Mouse (Mus musculus): ENCODE data around the gene Grk2. TPM values are rescaled to one million over a fixed set of nuclear protein-coding genes. Genes with fewer than 3 reads are reported as not detected.
"Not testable (repeated sequence)": the region's sequence is repeated elsewhere in the genome, so short reads cannot be mapped to it uniquely, and the experiment has no call there.

Grk2 gene
- polyA plus RNA-seq, 1 experiment = 541 TPM

DNA sequence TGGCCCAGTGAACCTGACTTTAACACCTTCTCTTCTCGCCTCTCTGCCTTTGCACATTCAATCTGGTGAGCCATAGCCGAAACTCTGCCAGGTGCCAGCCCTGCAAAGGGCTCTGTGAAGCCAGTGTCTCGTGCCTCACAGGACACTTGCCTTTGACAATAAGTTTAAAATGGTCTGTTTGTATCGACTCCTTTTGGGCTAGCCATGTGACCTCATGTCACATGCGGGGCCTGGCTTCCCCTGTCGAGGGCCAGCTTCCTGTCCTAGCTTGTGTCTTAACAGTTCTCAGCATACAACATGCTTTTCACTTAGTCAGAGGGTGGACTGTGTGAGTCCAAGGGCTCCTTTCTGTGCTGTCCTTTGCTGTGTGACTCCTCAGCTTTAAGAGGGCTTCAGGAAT is 43.3 kb downstream of the Grk2 start:
- TF ChIP-seq FLI1 (IDR thresholded peaks at IDR 0.05; ENCODE audit: low read length) (no peak), GATA1 (IDR thresholded peaks at IDR 0.05; ENCODE audit: borderline replicate concordance, low read length) (no peak)

GRCm38 (mm10) chr19:4261038-4261698 is 44.9 kb downstream of the Grk2 start:
- TF ChIP-seq FLI1 (IDR thresholded peaks at IDR 0.05; ENCODE audit: low read length) (no peak), GATA1 (IDR thresholded peaks at IDR 0.05; ENCODE audit: borderline replicate concordance, low read length) (no peak)
- no peak overlapping the region for H3K4me3 ChIP-seq (replicated peaks)
- peaks cover under 1% of the 10 kb centered on the region for H3K27me3 ChIP-seq (replicated peaks)
- H3K9me3 ChIP-seq = no peaks in the 10 kb centered on the region
- peaks cover 58% of the 10 kb centered on the region for H3K4me1 ChIP-seq
- H3K36me3 ChIP-seq (replicated peaks; ENCODE audit: low read length) = peaks cover 50% of the 10 kb centered on the region

More for the DNA sequence above, 43.3 kb downstream of the Grk2 start:
- Histone ChIP-seq H3K9me3 (no peaks in the 10 kb centered on the region), H3K4me3 (replicated peaks) (peak overlapping the region; percentile 9), H3K36me3 (replicated peaks; ENCODE audit: low read length) (peaks cover 64% of the 10 kb centered on the region), H3K4me1 (peaks cover 47% of the 10 kb centered on the region), H3K27me3 (replicated peaks) (peaks cover 2% of the 10 kb centered on the region)

DNA sequence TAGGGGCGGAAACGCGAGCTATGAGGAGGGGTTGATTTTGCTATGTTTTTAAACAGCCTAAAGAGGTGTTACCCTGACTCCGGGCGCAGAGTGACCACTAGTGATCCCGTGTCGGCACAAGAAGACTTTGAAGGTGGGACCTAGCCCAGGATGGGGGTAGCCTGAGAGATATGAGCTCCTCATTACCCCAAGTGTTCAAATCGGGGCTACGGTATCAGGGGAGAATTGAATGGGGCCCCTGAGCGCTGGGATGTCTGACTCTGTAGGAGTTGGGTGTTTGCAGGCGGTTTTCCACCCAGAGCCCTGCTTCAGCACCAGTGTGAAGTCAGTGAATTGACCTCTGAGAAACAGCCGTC is 48.1 kb downstream of the Grk2 start:
- Histone ChIP-seq H3K9me3 (no peaks in the 10 kb centered on the region), H3K4me3 (replicated peaks) (peak overlapping the region; percentile 96), H3K27me3 (replicated peaks) (peaks cover 7% of the 10 kb centered on the region), H3K4me1 (peaks cover 48% of the 10 kb centered on the region), H3K36me3 (replicated peaks; ENCODE audit: low read length) (peaks cover 17% of the 10 kb centered on the region)
- TF ChIP-seq GATA1 (IDR thresholded peaks at IDR 0.05; ENCODE audit: borderline replicate concordance, low read length) (no peak), FLI1 (IDR thresholded peaks at IDR 0.05; ENCODE audit: low read length) (no peak)

DNA sequence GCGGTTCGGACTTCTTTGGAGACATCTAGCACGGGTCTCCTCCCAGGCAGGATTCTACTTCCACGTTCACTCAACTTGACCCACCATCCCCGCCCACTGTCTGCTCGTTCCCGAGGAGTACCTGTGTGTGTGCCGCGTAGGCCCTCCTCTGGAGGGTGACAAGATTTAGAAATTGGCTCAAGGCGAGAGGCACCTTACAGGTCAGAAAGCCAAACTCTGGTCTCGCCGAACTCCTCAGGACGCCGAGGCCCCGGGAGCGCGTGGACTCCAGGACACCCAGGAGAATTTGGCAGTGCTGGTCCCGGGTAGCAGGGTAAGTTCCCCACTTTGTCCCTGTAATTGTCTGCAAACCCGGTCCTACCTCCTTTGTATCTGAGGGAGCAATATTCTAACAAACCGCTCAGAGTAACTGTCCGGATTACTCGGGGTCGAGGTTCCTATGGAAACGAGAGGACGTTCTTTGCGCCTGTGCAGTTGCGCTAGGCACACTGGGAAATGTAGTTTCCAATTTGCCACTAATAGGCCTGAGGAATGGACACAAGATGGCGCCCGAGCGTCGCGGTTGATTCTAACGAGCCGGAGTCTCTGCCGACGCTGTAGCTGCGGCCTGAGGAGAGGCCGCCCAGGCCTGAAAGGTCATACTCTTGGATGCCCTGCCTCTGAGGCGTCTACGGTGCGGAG is 48.7 kb downstream of the Grk2 start:
- Histone ChIP-seq H3K9me3 (no peaks in the 10 kb centered on the region), H3K4me1 (peaks cover 48% of the 10 kb centered on the region)

DNA sequence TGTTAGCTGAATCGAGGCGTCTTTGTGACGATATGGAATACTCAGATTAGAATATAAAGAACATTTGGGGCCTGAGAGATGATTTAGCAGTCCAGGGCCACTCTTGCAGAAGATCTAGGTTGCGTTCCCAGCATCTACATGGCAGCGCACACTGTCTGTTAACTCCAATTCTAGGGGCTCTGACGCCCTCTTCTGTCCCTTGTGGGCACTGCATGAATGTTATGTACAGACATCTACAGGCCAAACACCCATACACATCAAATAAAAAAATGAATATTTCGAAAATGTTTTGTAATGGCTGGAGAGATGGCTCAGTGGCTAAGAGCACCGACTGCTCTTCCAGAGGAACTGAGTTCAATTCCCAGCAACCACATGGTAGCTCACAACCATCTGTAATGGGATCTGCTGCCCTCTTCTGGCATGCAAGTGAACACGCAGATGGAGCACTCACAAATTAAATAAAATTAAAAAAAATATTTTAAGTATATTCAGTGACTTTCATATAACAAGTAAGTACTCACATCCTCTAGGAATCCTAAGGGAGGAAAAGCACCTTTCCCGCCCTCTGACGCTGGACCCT is 50.3 kb downstream of the Grk2 start:
- Histone ChIP-seq H3K4me1 (peaks cover 34% of the 10 kb centered on the region), H3K27me3 (replicated peaks) (peaks cover 9% of the 10 kb centered on the region), H3K36me3 (replicated peaks; ENCODE audit: low read length) (no peaks in the 10 kb centered on the region), H3K4me3 (replicated peaks) (no peak overlapping the region), H3K9me3 (no peaks in the 10 kb centered on the region)
- TF ChIP-seq FLI1 (IDR thresholded peaks at IDR 0.05; ENCODE audit: low read length) = no peak
- no peak for TF ChIP-seq GATA1 (IDR thresholded peaks at IDR 0.05; ENCODE audit: borderline replicate concordance, low read length)

More for the DNA sequence above, 48.7 kb downstream of the Grk2 start:
- Histone ChIP-seq H3K36me3 (replicated peaks; ENCODE audit: low read length) (peaks cover 12% of the 10 kb centered on the region), H3K27me3 (replicated peaks) (peaks cover 9% of the 10 kb centered on the region), H3K4me3 (replicated peaks) (peak overlapping the region; percentile 96)
- TF ChIP-seq FLI1 (IDR thresholded peaks at IDR 0.05; ENCODE audit: low read length) (no peak), GATA1 (IDR thresholded peaks at IDR 0.05; ENCODE audit: borderline replicate concordance, low read length) (no peak)

DNA sequence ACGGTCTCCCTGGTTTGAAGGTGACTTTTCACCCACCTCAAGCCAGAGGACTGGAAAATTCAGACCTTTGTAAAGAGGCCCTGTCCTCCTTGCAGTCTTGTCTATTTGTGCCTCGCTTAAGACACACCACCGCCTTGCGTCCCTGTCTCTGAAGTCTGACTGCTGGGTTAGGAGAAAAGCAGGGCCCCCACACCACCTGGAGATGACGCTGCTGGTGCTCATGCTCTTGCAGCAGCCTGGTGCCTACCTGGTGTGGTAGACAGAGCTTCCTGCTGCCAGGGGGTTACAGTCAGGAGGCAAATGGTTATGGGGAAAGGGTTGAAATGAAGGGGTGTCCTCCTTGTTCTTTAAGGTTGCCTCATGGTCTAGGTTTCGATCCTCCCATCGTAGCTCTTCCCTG is 51.8 kb downstream of the Grk2 start:
- Histone ChIP-seq H3K9me3 (no peaks in the 10 kb centered on the region), H3K4me3 (replicated peaks) (no peak overlapping the region), H3K27me3 (replicated peaks) (peaks cover 9% of the 10 kb centered on the region), H3K36me3 (replicated peaks; ENCODE audit: low read length) (no peaks in the 10 kb centered on the region), H3K4me1 (peaks cover 27% of the 10 kb centered on the region)
- no peak for TF ChIP-seq FLI1 (IDR thresholded peaks at IDR 0.05; ENCODE audit: low read length)
- TF ChIP-seq GATA1 (IDR thresholded peaks at IDR 0.05; ENCODE audit: borderline replicate concordance, low read length) = no peak

DNA sequence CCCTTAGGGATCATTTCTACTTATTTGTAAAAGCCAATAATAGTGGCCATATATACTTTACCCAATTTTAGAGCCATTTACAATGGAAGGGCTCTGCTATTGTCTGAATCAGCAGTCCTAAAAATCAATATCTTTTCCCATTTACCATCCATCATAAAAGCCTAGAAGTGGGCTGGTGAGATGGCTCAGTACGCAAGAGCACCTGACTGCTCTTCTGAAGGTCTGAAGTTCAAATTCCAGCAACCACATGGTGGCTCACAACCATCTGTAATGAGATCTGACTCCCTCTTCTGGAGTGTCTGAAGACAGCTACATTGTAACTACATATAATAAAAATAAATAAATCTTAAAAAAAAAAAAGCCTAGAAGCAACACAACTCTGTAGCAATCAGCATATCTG is 57.3 kb downstream of the Grk2 start:
- H3K4me3 ChIP-seq (replicated peaks); H3K27me3 ChIP-seq (replicated peaks); H3K36me3 ChIP-seq (replicated peaks; ENCODE audit: low read length); H3K9me3 ChIP-seq: not testable (repeated sequence)
- H3K4me1 ChIP-seq = peaks cover 21% of the 10 kb centered on the region

DNA sequence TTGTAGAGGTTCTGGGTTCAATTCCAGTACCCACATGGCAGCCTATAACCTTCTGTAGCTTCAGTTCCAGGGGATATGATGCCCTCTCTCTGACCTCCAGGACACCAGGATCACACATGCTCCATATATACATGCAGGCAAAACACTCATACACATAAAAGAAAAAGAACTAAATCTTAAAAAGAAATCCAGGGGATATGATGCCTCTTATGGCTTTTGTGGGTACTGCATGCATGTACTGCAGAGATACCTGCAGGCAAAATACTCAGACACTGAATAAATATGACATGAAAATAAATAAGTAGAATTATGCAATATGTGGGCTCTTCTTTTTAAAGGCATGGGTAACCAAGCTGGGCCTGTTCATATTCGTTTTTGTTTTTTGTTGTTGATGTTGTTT is 59.0 kb downstream of the Grk2 start:
- peaks cover 17% of the 10 kb centered on the region for H3K4me1 ChIP-seq
- H3K9me3 ChIP-seq = no peaks in the 10 kb centered on the region
- no peak overlapping the region for H3K4me3 ChIP-seq (replicated peaks)
- no peaks in the 10 kb centered on the region for H3K36me3 ChIP-seq (replicated peaks; ENCODE audit: low read length)
- no peaks in the 10 kb centered on the region for H3K27me3 ChIP-seq (replicated peaks)
- TF ChIP-seq GATA1 (IDR thresholded peaks at IDR 0.05; ENCODE audit: borderline replicate concordance, low read length) (no peak), FLI1 (IDR thresholded peaks at IDR 0.05; ENCODE audit: low read length) (no peak)

GRCm38 (mm10) chr19:4244775-4245174 is 61.2 kb downstream of the Grk2 start:
- Histone ChIP-seq H3K36me3 (replicated peaks; ENCODE audit: low read length) (no peaks in the 10 kb centered on the region), H3K9me3 (no peaks in the 10 kb centered on the region), H3K4me3 (replicated peaks) (no peak overlapping the region), H3K27me3 (replicated peaks) (peaks cover 11% of the 10 kb centered on the region), H3K4me1 (peaks cover 18% of the 10 kb centered on the region)
- no peak for TF ChIP-seq FLI1 (IDR thresholded peaks at IDR 0.05; ENCODE audit: low read length)
- TF ChIP-seq GATA1 (IDR thresholded peaks at IDR 0.05; ENCODE audit: borderline replicate concordance, low read length) = no peak

DNA sequence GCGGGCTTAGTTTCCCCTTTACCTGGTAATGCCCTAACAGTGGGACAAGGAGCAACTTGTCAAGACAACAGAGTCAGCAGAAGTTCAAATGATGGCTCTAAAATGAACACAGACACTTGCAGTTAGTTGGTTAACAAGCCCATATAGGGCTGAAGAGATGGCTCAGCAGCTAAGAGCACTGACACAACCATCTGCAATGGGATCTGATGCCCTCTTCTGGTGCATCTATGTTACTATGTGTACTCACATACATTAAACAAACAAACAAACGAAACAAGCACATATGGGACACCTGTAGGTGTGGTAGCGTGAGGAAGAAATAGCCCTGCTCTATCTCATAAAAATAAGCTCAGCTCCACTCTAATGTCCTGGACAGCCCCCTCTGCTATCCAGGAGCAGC is 63.6 kb downstream of the Grk2 start:
- H3K9me3 ChIP-seq = peaks cover 2% of the 10 kb centered on the region; the same call in 1 of the 2 replicates
- peaks cover 18% of the 10 kb centered on the region for H3K27me3 ChIP-seq (replicated peaks)
- H3K4me3 ChIP-seq (replicated peaks) = no peak overlapping the region
- TF ChIP-seq GATA1 (IDR thresholded peaks at IDR 0.05; ENCODE audit: borderline replicate concordance, low read length) (no peak), FLI1 (IDR thresholded peaks at IDR 0.05; ENCODE audit: low read length) (no peak)
- H3K36me3 ChIP-seq (replicated peaks; ENCODE audit: low read length) = no peaks in the 10 kb centered on the region
- H3K4me1 ChIP-seq = peaks cover 8% of the 10 kb centered on the region; the same call in 1 of the 2 replicates

All from megakaryocyte, embryonic 14.5 days (primary cell).